Mouse (Mus musculus) effector memory CD4-positive, alpha-beta T cell, adult 5 months (primary cell): Measurements from ENCODE around the gene Efna2. TPM values are rescaled to one million over a fixed set of nuclear protein-coding genes. Genes with fewer than 3 reads are reported as not detected.

ENCODE experiments used
- polyA plus RNA-seq: library from polyadenylated mRNA; unstranded; fragments of 100-300 nt; shearing (Covaris generic); gene quantifications from one replicate; pipeline ENCODE4 v1.2.1, GENCODE M21; 2017

The Efna2 gene
- not detected for polyA plus RNA-seq

GRCm38 (mm10) chr10:80179068-80180051 lies at the start of gene Efna2:
Gene Efna2, plus strand, starts transcription at chr10:80179482.

GRCm38 (mm10) chr10:80138553-80139438 lies 40.5 kb upstream of the Efna2 start, which contains the start of gene Atp5d:
Gene Atp5d, plus strand, starts transcription at chr10:80138632.

GRCm38 (mm10) chr10:80140666-80141035 lies 38.6 kb upstream of the Efna2 start, which contains the start of gene Cbarp:
Gene Cbarp, minus strand, starts transcription at chr10:80140835.

GRCm38 (mm10) chr10:80147719-80148601 lies 31.3 kb upstream of the Efna2 start, which contains the start of gene Midn:
Gene Midn, plus strand, starts transcription at chr10:80148272.

GRCm38 (mm10) chr10:80165392-80166128 lies 13.7 kb upstream of the Efna2 start, which contains the start of gene Cirbp:
Gene Cirbp, plus strand, starts transcription at chr10:80165985.

GRCm38 (mm10) chr10:80172527-80173292 lies 6.6 kb upstream of the Efna2 start, which contains the start of gene 1600002K03Rik:
Gene 1600002K03Rik, plus strand, starts transcription at chr10:80172944.

GRCm38 (mm10) chr10:80226416-80227165 lies 47.3 kb downstream of the Efna2 start, which contains the start of gene Mum1:
Gene Mum1, plus strand, starts transcription at chr10:80226434.

Other genes with a start within 250 kb of the Efna2 start
- gene Wdr18, start 219.3 kb upstream of the Efna2 start, polyA plus RNA-seq = 55.5 TPM
- not detected for gene Grin3b, start 208.8 kb upstream of the Efna2 start, polyA plus RNA-seq
- gene Tmem259, start 195.2 kb upstream of the Efna2 start, polyA plus RNA-seq = 28.1 TPM
- 501 TPM for gene Cnn2, start 190.9 kb upstream of the Efna2 start, polyA plus RNA-seq
- gene Abca7, start 183.0 kb upstream of the Efna2 start, polyA plus RNA-seq = 52.9 TPM
- gene Arhgap45, start 162.8 kb upstream of the Efna2 start, polyA plus RNA-seq = 733 TPM
- gene Polr2e, start 139.7 kb upstream of the Efna2 start, polyA plus RNA-seq = 112 TPM
- 368 TPM for gene Gpx4, start 132.3 kb upstream of the Efna2 start, polyA plus RNA-seq
- 62.6 TPM for gene Sbno2, start 73.9 kb upstream of the Efna2 start, polyA plus RNA-seq
- 79.3 TPM for gene Stk11, start 63.7 kb upstream of the Efna2 start, polyA plus RNA-seq
- 431 TPM for gene Atp5d, start 40.9 kb upstream of the Efna2 start, polyA plus RNA-seq
- gene Cbarp, start 38.6 kb upstream of the Efna2 start, polyA plus RNA-seq = 18.9 TPM
- 7.3 TPM for gene Midn, start 31.2 kb upstream of the Efna2 start, polyA plus RNA-seq
- 244 TPM for gene Cirbp, start 13.5 kb upstream of the Efna2 start, polyA plus RNA-seq
- 17.4 TPM for gene 1600002K03Rik, start 6.5 kb upstream of the Efna2 start, polyA plus RNA-seq
- 75.3 TPM for gene Mum1, start 47.0 kb downstream of the Efna2 start, polyA plus RNA-seq
- 146 TPM for gene Ndufs7, start 69.6 kb downstream of the Efna2 start, polyA plus RNA-seq
- 0.39 TPM for gene Gamt, start 81.5 kb downstream of the Efna2 start, polyA plus RNA-seq
- gene Dazap1, start 82.0 kb downstream of the Efna2 start, polyA plus RNA-seq = 91.1 TPM
- gene Rps15, start 113.0 kb downstream of the Efna2 start, polyA plus RNA-seq = 817 TPM
- gene Apc2, start 116.5 kb downstream of the Efna2 start, polyA plus RNA-seq = not detected
- gene 2310011J03Rik, start 141.1 kb downstream of the Efna2 start, polyA plus RNA-seq = 25.5 TPM
- 4.1 TPM for gene Pcsk4, start 150.0 kb downstream of the Efna2 start, polyA plus RNA-seq
- not detected for gene Reep6, start 150.5 kb downstream of the Efna2 start, polyA plus RNA-seq
- not detected for gene Adamtsl5, start 168.9 kb downstream of the Efna2 start, polyA plus RNA-seq
- not detected for gene Plk5, start 177.0 kb downstream of the Efna2 start, polyA plus RNA-seq
- 9.1 TPM for gene Mex3d, start 208.2 kb downstream of the Efna2 start, polyA plus RNA-seq
- 96.5 TPM for gene Mbd3, start 220.1 kb downstream of the Efna2 start, polyA plus RNA-seq
- gene Uqcr11, start 227.3 kb downstream of the Efna2 start, polyA plus RNA-seq = 89.0 TPM